Mouse (Mus musculus) spleen, adult 2 months (tissue): Measurements from ENCODE around the gene Stfa2l1. TPM values are rescaled to one million over a fixed set of nuclear protein-coding genes. Genes with fewer than 3 reads are reported as not detected.
"Not testable (repeated sequence)": the region's sequence is repeated elsewhere in the genome, so short reads cannot be mapped to it uniquely, and the experiment has no call there.

ENCODE experiments used
- DNase-seq, 2 experiments: peaks; one replicate each; pipeline versions ENCODE4 v3.0.0 to v3.0.0-alpha.2; 2012 to 2021; ENCODE audit warnings: low spot score in 2 of 2, low read depth in 1 of 2
- H3K27ac ChIP-seq: fragments of 200-500 bp; 2 replicates; pipeline ENCODE4 v1.5.1; 2012; ENCODE audit warnings: low read length, inconsistent platforms; ENCODE audit not compliant: insufficient read depth
- H3K27me3 ChIP-seq: fragments of 200-500 bp; 2 replicates; pipeline ENCODE4 v1.6.1; 2012; ENCODE audit warnings: mild to moderate bottlenecking, moderate library complexity, low read length, inconsistent platforms; ENCODE audit not compliant: control insufficient read depth, insufficient read depth
- H3K36me3 ChIP-seq: fragments of 200-500 bp; 2 replicates; pipeline ENCODE4 v1.6.1; 2012; ENCODE audit warnings: mild to moderate bottlenecking, low read length, inconsistent platforms; ENCODE audit not compliant: control insufficient read depth, insufficient read depth
- H3K4me1 ChIP-seq: fragments of 200-500 bp; 2 replicates; pipeline ENCODE4 v1.6.1; 2011; ENCODE audit warnings: inconsistent platforms; ENCODE audit not compliant: control insufficient read depth, insufficient read depth, insufficient read length
- H3K4me3 ChIP-seq: fragments of 200-500 bp; 2 replicates; pipeline ENCODE4 v1.5.1; 2011; ENCODE audit warnings: mild to moderate bottlenecking, inconsistent platforms; ENCODE audit not compliant: insufficient read depth, insufficient read length; ENCODE audit errors: extremely low read depth
- CTCF ChIP-seq: fragments of 200-500 bp; IDR thresholded peaks from 2 replicates; pipeline ENCODE4 v1.5.1; 2011; ENCODE audit warnings: mild to moderate bottlenecking, inconsistent platforms; ENCODE audit not compliant: insufficient read depth, insufficient read length, insufficient replicate concordance; ENCODE audit errors: extremely low read depth
- POLR2A ChIP-seq: fragments of 200-500 bp; IDR thresholded peaks from 2 replicates; pipeline ENCODE4 v1.6.1; 2011; ENCODE audit warnings: low read depth, low read length, inconsistent platforms
- WGBS: fragments of 180-500 bp; shearing (Covaris S2); methylation state at CpG from one replicate; pipeline ENCODE4 v1.1.7; 2018; 5-methylcytosine and 5-hydroxymethylcytosine counted together
- polyA plus RNA-seq: library from polyadenylated mRNA; depleted of rRNA; stranded (reverse); fragments of >200 nt; gene quantifications from 2 replicates; pipeline ENCODE4 v1.2.3, GENCODE M21; 2012; rRNA removed

Gene Stfa2l1
- polyA plus RNA-seq = 0.48 TPM in 1 of 2 replicates, not detected in the other

- TF ChIP-seq POLR2A (no peak), CTCF (no peak)
Observed at GRCm38 (mm10) chr16:36156402-36156975, at the start of gene Stfa2l1. TSS of gene Stfa2l1 (plus strand) at chr16:36156811.

DNA sequence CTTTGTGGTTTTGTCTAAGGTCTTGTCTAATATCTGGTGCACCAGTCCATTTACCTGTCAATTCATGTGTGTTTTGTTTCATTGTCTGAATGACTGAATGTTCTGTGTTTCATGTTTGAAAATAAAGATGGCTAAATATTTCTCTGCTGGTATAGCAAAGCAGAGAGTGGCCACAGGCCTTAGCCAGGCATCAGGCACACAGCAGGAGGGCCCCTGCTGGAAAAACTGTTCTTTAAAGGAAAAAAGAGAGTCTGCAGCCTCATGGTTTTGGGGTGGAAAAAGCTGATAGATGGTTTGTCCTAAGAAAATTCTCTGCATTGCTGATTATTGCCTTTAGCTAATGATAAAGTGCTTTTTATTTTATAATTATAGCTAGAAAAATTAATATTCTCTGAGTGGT is 45.1 kb upstream of the Stfa2l1 start:
- not testable (repeated sequence) for H3K4me1 ChIP-seq, DNase-seq, H3K27ac ChIP-seq

More at GRCm38 (mm10) chr16:36156402-36156975, at the start of gene Stfa2l1:
- H3K4me3 ChIP-seq = no peak within 1 kb of the TSS
- H3K36me3 ChIP-seq = no peaks in the 10 kb centered on the region
- DNase-seq = no peak
- no peaks in the 10 kb centered on the region for H3K27me3 ChIP-seq
- H3K4me1 ChIP-seq = no peaks in the 10 kb centered on the region
- no peak within 1 kb of the TSS for H3K27ac ChIP-seq

GRCm38 (mm10) chr16:36115751-36116150 is 40.9 kb upstream of the Stfa2l1 start:
- H3K36me3 ChIP-seq, H3K27ac ChIP-seq, H3K4me1 ChIP-seq, DNase-seq, H3K27me3 ChIP-seq, H3K4me3 ChIP-seq: not testable (repeated sequence)
- WGBS = 87% methylated on average over 6 of the region's 6 CpGs

More for the DNA sequence above, 45.1 kb upstream of the Stfa2l1 start:
- H3K36me3 ChIP-seq, H3K27me3 ChIP-seq, H3K4me3 ChIP-seq: not testable (repeated sequence)

- no peak overlapping the region; the same call in 1 of the 2 replicates for H3K27ac ChIP-seq
- H3K36me3 ChIP-seq = no peaks in the 10 kb centered on the region
- no peaks in the 10 kb centered on the region for H3K4me1 ChIP-seq
- 85% methylated on average over 7 of the region's 7 CpGs for WGBS
- TF ChIP-seq CTCF (no peak), POLR2A (no peak)
- no peak for DNase-seq
- no peaks in the 10 kb centered on the region for H3K27me3 ChIP-seq
- no peak overlapping the region for H3K4me3 ChIP-seq
Observed at GRCm38 (mm10) chr16:36128092-36128491, 28.5 kb upstream of the Stfa2l1 start.

GRCm38 (mm10) chr16:36131141-36131540 is 25.5 kb upstream of the Stfa2l1 start, which contains the start of gene Csta1:
TSS of gene Csta1 (minus strand) at chr16:36131241.
- no peak for TF ChIP-seq POLR2A
- TF ChIP-seq CTCF = no peak
- Histone ChIP-seq H3K36me3 (no peaks in the 10 kb centered on the region), H3K4me1 (no peaks in the 10 kb centered on the region), H3K27ac (no peak within 1 kb of the TSS), H3K4me3 (no peak within 1 kb of the TSS), H3K27me3 (no peaks in the 10 kb centered on the region)
- DNase-seq = no peak
- 70% methylated on average over 1 of the region's 1 CpGs for WGBS

DNA sequence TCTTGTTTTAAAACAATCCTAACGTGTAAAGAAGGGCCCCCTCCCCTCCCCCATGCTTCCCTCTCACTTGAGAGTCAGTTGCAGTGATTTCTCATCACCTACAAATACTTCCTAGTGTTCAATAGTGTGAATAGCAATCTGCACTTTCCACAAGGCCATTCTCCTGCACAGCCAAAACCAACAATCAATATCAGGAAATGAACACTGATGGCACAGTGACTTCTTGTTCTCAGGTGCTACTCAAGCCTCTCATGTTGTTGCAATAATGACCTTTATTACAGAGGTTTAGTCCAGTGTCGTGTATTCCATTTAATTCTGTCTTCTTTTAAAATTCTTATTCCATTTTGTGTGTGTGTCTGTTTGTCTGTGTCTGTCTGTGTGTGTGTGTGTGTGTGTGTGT is 18.4 kb upstream of the Stfa2l1 start:
- 69% methylated on average over 2 of the region's 2 CpGs for WGBS
- H3K27me3 ChIP-seq = no peaks in the 10 kb centered on the region
- no peaks in the 10 kb centered on the region for H3K36me3 ChIP-seq
- no peak for TF ChIP-seq POLR2A
- no peak for TF ChIP-seq CTCF
- H3K4me1 ChIP-seq = no peaks in the 10 kb centered on the region
- no peak overlapping the region for H3K27ac ChIP-seq
- no peak for DNase-seq
- H3K4me3 ChIP-seq = no peak overlapping the region

DNA sequence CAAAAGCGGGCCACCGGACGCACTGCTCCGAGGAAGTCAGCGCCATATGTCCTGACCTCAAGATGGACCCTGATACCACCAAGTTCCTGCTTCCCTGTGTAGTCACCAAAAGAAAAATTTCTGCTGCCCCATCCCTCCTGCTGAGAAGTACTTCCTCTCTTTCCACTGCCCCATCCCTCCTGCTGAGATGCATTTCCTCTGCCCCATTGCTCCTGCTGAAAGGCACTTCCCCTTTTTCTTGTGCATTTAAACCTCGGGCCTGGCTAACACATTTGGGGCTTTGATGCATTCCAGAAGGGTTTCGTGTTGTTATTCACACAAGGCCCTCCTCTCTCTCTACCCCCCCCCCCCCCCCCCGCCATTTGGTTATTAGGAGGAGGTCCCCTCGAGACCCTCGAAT is 11.2 kb downstream of the Stfa2l1 start:
- DNase-seq, H3K36me3 ChIP-seq, H3K4me3 ChIP-seq, H3K4me1 ChIP-seq, H3K27me3 ChIP-seq, H3K27ac ChIP-seq: not testable (repeated sequence)
- WGBS = 91% methylated on average over 10 of the region's 10 CpGs

DNA sequence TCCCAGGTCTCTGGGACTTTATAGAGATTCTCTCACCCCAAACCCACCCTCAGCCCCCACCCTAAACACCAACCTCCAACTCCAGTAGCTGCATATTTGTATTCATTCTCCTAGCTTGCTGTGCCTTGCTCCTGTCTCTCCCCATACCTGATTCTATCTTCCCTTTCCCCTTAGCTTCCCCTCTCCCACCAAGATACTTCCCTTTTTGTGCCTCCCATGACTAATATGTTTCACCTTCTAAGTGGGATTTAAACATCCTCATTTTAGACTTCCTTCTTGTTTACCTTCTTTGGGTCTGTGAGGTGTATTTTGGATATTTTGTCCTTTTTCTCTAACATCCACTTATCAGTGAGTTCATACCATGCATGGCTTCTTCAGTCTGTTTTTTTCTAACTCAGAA is 19.5 kb downstream of the Stfa2l1 start:
- H3K27me3 ChIP-seq = no peaks in the 10 kb centered on the region
- H3K4me3 ChIP-seq = no peak overlapping the region
- no peak overlapping the region for H3K27ac ChIP-seq
- DNase-seq = no peak
- H3K4me1 ChIP-seq = no peaks in the 10 kb centered on the region
- H3K36me3 ChIP-seq = no peaks in the 10 kb centered on the region
- TF ChIP-seq POLR2A (no peak), CTCF (no peak)
